Mouse (Mus musculus): ENCODE data around the gene Haus3. TPM values are rescaled to one million over a fixed set of nuclear protein-coding genes. Genes with fewer than 3 reads are reported as not detected.

The Haus3 gene
- total RNA-seq, 1 experiment = 26.8 TPM

DNA sequence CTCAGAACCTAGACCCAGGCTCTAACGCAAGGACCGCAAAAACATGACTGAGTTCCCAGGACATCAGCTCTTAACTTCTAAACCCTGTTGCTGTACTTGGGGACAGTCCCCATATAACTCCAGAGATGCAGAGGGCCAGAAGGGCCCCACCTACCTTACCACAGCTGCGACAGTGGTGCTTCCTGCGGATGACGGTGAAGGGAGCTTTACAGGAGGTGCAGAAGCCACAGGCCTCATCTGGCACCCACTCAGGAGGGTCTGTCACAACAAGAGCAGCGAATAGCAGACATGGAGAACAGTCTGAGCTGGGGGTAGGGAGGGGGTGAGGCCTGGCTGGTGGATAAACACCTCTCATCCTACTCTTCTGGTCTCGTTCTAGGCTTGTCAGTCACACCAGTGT, 27.1 kb upstream of the Haus3 start:
- Histone ChIP-seq H3K9me3 (ENCODE audit: control insufficient read depth, insufficient read depth, low read depth, low read length) (no peaks in the 10 kb centered on the region), H3K4me3 (ENCODE audit: insufficient read depth in 1 of 2, low read depth in 1 of 2, low read length in 2 of 2, poor library complexity in 1 of 2, severe bottlenecking in 1 of 2) (no peak overlapping the region), H3K27ac (ENCODE audit: insufficient read depth, low read depth, low read length, poor library complexity, severe bottlenecking) (no peak overlapping the region), H3K9ac (ENCODE audit: insufficient read depth, low read depth, low read length, poor library complexity, severe bottlenecking) (no peak overlapping the region), H3K36me3 (ENCODE audit: control insufficient read depth, insufficient read depth, low read length, poor library complexity, severe bottlenecking) (no peaks in the 10 kb centered on the region), H3K4me1 (ENCODE audit: control insufficient read depth in 2 of 2, insufficient read depth in 2 of 2, low read length in 2 of 2, poor library complexity in 1 of 2) (no peaks in the 10 kb centered on the region)
- in situ Hi-C loops (cut with MboI; ENCODE audit: low sequenced_read_pairs in 2 of 2, unreplicated experiment in 2 of 2) = no loop called here
- no peak for TF ChIP-seq CHD2 (IDR thresholded peaks at IDR 0.05; ENCODE audit: low read depth, low read length)
- no peak for TF ChIP-seq ZNF384 (IDR thresholded peaks at IDR 0.05; ENCODE audit: low read depth, low read length)
- no peak for TF ChIP-seq HCFC1 (IDR thresholded peaks at IDR 0.05; ENCODE audit: borderline replicate concordance, insufficient read depth, low read length)
- TF ChIP-seq MAFK (IDR thresholded peaks at IDR 0.05; ENCODE audit: insufficient read depth, low read depth, low read length) = no peak
- TF ChIP-seq ZC3H11A (IDR thresholded peaks at IDR 0.05; ENCODE audit: borderline replicate concordance, low read depth, low read length) = no peak
- no peak for DNase-seq (ENCODE audit: low read depth, low spot score)

- no peaks in the 10 kb centered on the region for H3K4me1 ChIP-seq (ENCODE audit: control insufficient read depth in 2 of 2, insufficient read depth in 2 of 2, low read length in 2 of 2, poor library complexity in 1 of 2)
- no peak overlapping the region for H3K9ac ChIP-seq (ENCODE audit: insufficient read depth, low read depth, low read length, poor library complexity, severe bottlenecking)
- TF ChIP-seq HCFC1 (IDR thresholded peaks at IDR 0.05; ENCODE audit: borderline replicate concordance, insufficient read depth, low read length) = no peak
- no peak for TF ChIP-seq CHD2 (IDR thresholded peaks at IDR 0.05; ENCODE audit: low read depth, low read length)
- no peak for TF ChIP-seq MAFK (IDR thresholded peaks at IDR 0.05; ENCODE audit: insufficient read depth, low read depth, low read length)
- no peak for TF ChIP-seq ZNF384 (IDR thresholded peaks at IDR 0.05; ENCODE audit: low read depth, low read length)
- no peak for TF ChIP-seq ZC3H11A (IDR thresholded peaks at IDR 0.05; ENCODE audit: borderline replicate concordance, low read depth, low read length)
- H3K9me3 ChIP-seq (ENCODE audit: control insufficient read depth, insufficient read depth, low read depth, low read length) = no peaks in the 10 kb centered on the region
- H3K4me3 ChIP-seq (ENCODE audit: insufficient read depth in 1 of 2, low read depth in 1 of 2, low read length in 2 of 2, poor library complexity in 1 of 2, severe bottlenecking in 1 of 2) = no peak overlapping the region
- DNase-seq (ENCODE audit: low read depth, low spot score) = no peak
- no peaks in the 10 kb centered on the region for H3K36me3 ChIP-seq (ENCODE audit: control insufficient read depth, insufficient read depth, low read length, poor library complexity, severe bottlenecking)
- in situ Hi-C loops (cut with MboI; ENCODE audit: low sequenced_read_pairs in 2 of 2, unreplicated experiment in 2 of 2) = no loop called here
- no peak overlapping the region for H3K27ac ChIP-seq (ENCODE audit: insufficient read depth, low read depth, low read length, poor library complexity, severe bottlenecking)
These were observed 26.5 kb upstream of the Haus3 start for GRCm38 (mm10) chr5:34195786-34196185.

DNA sequence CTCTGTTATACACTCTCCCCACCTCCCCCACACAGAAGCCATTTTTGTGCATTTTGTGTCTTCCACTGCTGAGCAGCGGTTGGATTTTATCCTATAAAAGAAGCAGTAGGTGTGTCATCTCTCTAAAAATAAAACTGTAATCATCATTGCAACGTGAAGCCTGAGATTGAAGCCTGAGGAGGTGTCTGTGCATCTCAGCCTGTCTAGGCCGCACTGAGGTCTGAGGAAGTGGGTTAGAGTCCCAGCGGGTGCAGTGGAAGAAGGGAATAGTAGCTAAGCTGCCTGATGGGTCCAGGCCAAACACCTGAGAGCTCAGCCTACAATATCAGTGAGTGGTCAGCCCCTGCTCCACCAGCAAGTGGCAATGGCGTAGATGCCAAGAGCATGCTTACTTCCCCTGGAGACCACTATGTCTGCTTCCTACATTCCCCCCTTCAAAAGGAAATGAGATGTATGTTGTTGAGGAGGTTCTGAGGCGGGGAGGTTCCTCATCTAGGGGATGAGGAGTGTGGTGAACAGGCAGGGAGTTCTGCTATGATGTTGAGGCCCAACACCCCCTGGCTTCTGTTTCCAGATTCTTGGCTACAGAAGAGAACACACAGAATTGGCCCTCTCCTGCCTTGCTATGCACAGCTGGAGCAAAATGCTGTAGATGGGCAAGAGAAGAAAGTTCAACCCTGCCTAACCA, 25.8 kb upstream of the Haus3 start:
- in situ Hi-C loops (cut with MboI; ENCODE audit: low sequenced_read_pairs in 2 of 2, unreplicated experiment in 2 of 2) = no loop called here
- no peaks in the 10 kb centered on the region for H3K9me3 ChIP-seq (ENCODE audit: control insufficient read depth, insufficient read depth, low read depth, low read length)
- H3K4me1 ChIP-seq (ENCODE audit: control insufficient read depth in 2 of 2, insufficient read depth in 2 of 2, low read length in 2 of 2, poor library complexity in 1 of 2) = no peaks in the 10 kb centered on the region
- no peaks in the 10 kb centered on the region for H3K36me3 ChIP-seq (ENCODE audit: control insufficient read depth, insufficient read depth, low read length, poor library complexity, severe bottlenecking)
- TF ChIP-seq ZC3H11A (IDR thresholded peaks at IDR 0.05; ENCODE audit: borderline replicate concordance, low read depth, low read length) (no peak), CHD2 (IDR thresholded peaks at IDR 0.05; ENCODE audit: low read depth, low read length) (no peak), MAFK (IDR thresholded peaks at IDR 0.05; ENCODE audit: insufficient read depth, low read depth, low read length) (no peak), HCFC1 (IDR thresholded peaks at IDR 0.05; ENCODE audit: borderline replicate concordance, insufficient read depth, low read length) (no peak)
- H3K27ac ChIP-seq (ENCODE audit: insufficient read depth, low read depth, low read length, poor library complexity, severe bottlenecking) = no peak overlapping the region
- H3K9ac ChIP-seq (ENCODE audit: insufficient read depth, low read depth, low read length, poor library complexity, severe bottlenecking) = no peak overlapping the region
- DNase-seq (ENCODE audit: low read depth, low spot score) = no peak
- no peak overlapping the region for H3K4me3 ChIP-seq (ENCODE audit: insufficient read depth in 1 of 2, low read depth in 1 of 2, low read length in 2 of 2, poor library complexity in 1 of 2, severe bottlenecking in 1 of 2)

DNA sequence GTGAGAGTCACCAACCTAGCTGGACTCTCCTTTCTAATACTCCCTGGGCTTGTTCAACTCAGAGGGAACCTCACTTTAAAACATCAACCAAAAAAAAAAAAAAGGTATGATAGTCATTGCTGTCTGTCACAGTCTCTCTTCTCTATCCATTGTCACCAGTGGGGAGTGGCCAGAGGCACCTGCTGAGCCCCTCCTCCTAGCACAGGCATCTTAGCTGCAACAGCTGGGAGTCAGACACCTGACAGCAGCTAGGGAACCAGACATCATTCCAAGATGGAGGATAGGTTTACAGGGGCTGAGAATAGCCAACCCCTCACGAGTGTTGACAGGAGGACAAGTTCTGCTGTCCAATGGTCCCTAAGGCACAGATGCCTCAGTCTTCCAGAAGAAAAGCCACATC, 25.1 kb upstream of the Haus3 start:
- no peak for DNase-seq (ENCODE audit: low read depth, low spot score)
- Histone ChIP-seq H3K9ac (ENCODE audit: insufficient read depth, low read depth, low read length, poor library complexity, severe bottlenecking) (no peak overlapping the region), H3K9me3 (ENCODE audit: control insufficient read depth, insufficient read depth, low read depth, low read length) (no peaks in the 10 kb centered on the region), H3K4me3 (ENCODE audit: insufficient read depth in 1 of 2, low read depth in 1 of 2, low read length in 2 of 2, poor library complexity in 1 of 2, severe bottlenecking in 1 of 2) (no peak overlapping the region), H3K36me3 (ENCODE audit: control insufficient read depth, insufficient read depth, low read length, poor library complexity, severe bottlenecking) (no peaks in the 10 kb centered on the region), H3K27ac (ENCODE audit: insufficient read depth, low read depth, low read length, poor library complexity, severe bottlenecking) (no peak overlapping the region), H3K4me1 (ENCODE audit: control insufficient read depth in 2 of 2, insufficient read depth in 2 of 2, low read length in 2 of 2, poor library complexity in 1 of 2) (no peaks in the 10 kb centered on the region)
- TF ChIP-seq MAFK (IDR thresholded peaks at IDR 0.05; ENCODE audit: insufficient read depth, low read depth, low read length) (no peak), ZNF384 (IDR thresholded peaks at IDR 0.05; ENCODE audit: low read depth, low read length) (no peak), ZC3H11A (IDR thresholded peaks at IDR 0.05; ENCODE audit: borderline replicate concordance, low read depth, low read length) (no peak), CHD2 (IDR thresholded peaks at IDR 0.05; ENCODE audit: low read depth, low read length) (no peak), HCFC1 (IDR thresholded peaks at IDR 0.05; ENCODE audit: borderline replicate concordance, insufficient read depth, low read length) (no peak)
- in situ Hi-C loops (cut with MboI; ENCODE audit: low sequenced_read_pairs in 2 of 2, unreplicated experiment in 2 of 2) = no loop called here
